ENCODE assay signal across 11 mouse cellular contexts in genomic region chr11:98973584-98973983, GRCm38 (mm10). TPM values are rescaled to one million over a fixed set of nuclear protein-coding genes. Genes with fewer than 3 reads are reported as not detected.
DNase-seq lines count a peak whose midpoint lies in the region; ATAC-seq lines count a peak whose summit lies in the region.
"Had no signal": no experiment of that assay in that cellular context is flagged by ENCODE, and none has a peak within 500 bp of the region (broad histone marks: within the 10 kb centered on the region; RNA-seq: fewer than 3 reads in every experiment).

No protein-coding gene starts in this region.

- H3K4me1 ChIP-seq in heart, embryonic 10.5 days: peaks cover 42% of the 10 kb centered on the region
- H3K4me1 ChIP-seq in limb, embryonic 15.5 days: peaks cover 43% of the 10 kb centered on the region
- peaks cover 30% of the 10 kb centered on the region for H3K4me1 ChIP-seq in midbrain, embryonic 16.5 days (ENCODE audit: control insufficient read depth, insufficient read depth, low read length)

- peaks cover 64% of the 10 kb centered on the region for H3K36me3 ChIP-seq in heart, embryonic 10.5 days
- peaks cover 57% of the 10 kb centered on the region for H3K36me3 ChIP-seq in limb, embryonic 15.5 days
- H3K36me3 ChIP-seq in midbrain, embryonic 16.5 days (ENCODE audit: control insufficient read depth, insufficient read depth, low read length): peaks cover 3% of the 10 kb centered on the region; the same call in 1 of the 2 replicates

- no peak overlapping the region for H3K4me3 ChIP-seq in heart, embryonic 10.5 days
- H3K4me3 ChIP-seq in limb, embryonic 15.5 days: no peak overlapping the region
- no peak overlapping the region for H3K4me3 ChIP-seq in midbrain, embryonic 16.5 days (ENCODE audit: low read depth, low read length)
- H3K4me3 ChIP-seq: erythroblast, embryonic 14.5 days; myocyte had no signal

- 88% methylated on average over 14 of the region's 14 CpGs for WGBS in heart, embryonic 10.5 days
- WGBS in limb, embryonic 15.5 days: 87% methylated on average over 14 of the region's 14 CpGs
- 81% methylated on average over 14 of the region's 14 CpGs for WGBS in midbrain, embryonic 16.5 days

- no peaks in the 10 kb centered on the region for H3K9me3 ChIP-seq in heart, embryonic 10.5 days
- no peaks in the 10 kb centered on the region for H3K9me3 ChIP-seq in limb, embryonic 15.5 days
- H3K9me3 ChIP-seq in midbrain, embryonic 16.5 days (replicated peaks; ENCODE audit: control insufficient read depth, low read length, poor library complexity, severe bottlenecking): no peaks in the 10 kb centered on the region

- 0 out of 2 replicates have a peak, but pooled peaks have one; percentile 9 for ATAC-seq in limb, embryonic 15.5 days (ENCODE audit: insufficient number of reproducible peaks, low FRiP score, low TSS enrichment, low read depth)
- ATAC-seq in midbrain, embryonic 16.5 days: no peak

- no peak overlapping the region for H3K4me2 ChIP-seq in limb, embryonic 15.5 days
- H3K4me2 ChIP-seq in midbrain, embryonic 16.5 days (ENCODE audit: low read length): no peak overlapping the region

- no peaks in the 10 kb centered on the region for H3K27me3 ChIP-seq in heart, embryonic 10.5 days (ENCODE audit: insufficient read depth, poor library complexity, severe bottlenecking)
- no peaks in the 10 kb centered on the region for H3K27me3 ChIP-seq in limb, embryonic 15.5 days
- H3K27me3 ChIP-seq in midbrain, embryonic 16.5 days (ENCODE audit: control insufficient read depth, insufficient read depth, low read depth, low read length): no peaks in the 10 kb centered on the region

- no peak overlapping the region for H3K9ac ChIP-seq in limb, embryonic 15.5 days
- no peak overlapping the region for H3K9ac ChIP-seq in midbrain, embryonic 16.5 days (ENCODE audit: low read depth, low read length)

- no peak for DNase-seq in heart, embryonic 10.5 days (ENCODE audit: low spot score)
- DNase-seq in heart, adult 9 months (ENCODE audit: low spot score in 2 of 2): no peak
- DNase-seq in lung, postnatal 4 days: peak; percentile 43 to 65
- DNase-seq in lung, postnatal 36 days: no peak
- DNase-seq in cerebellum, adult 8-10 months: peak; percentile 31
- DNase-seq: lung, postnatal 14 days; right cerebral cortex, adult 18-20 months had no signal

- peak overlapping the region; percentile 7; the same call in 1 of the 2 replicates for H3K27ac ChIP-seq in heart, embryonic 10.5 days
- no peak overlapping the region for H3K27ac ChIP-seq in limb, embryonic 15.5 days
- no peak overlapping the region for H3K27ac ChIP-seq in midbrain, embryonic 16.5 days (ENCODE audit: low read length)

RNA-seq across cellular contexts. Expression of gene Gjd3, which starts 9.2 kb away (rescaled TPM):
- 1.0 and 1.1 TPM in 2 replicates for polyA plus RNA-seq in heart, embryonic 10.5 days (2016; fragmentation: Nextera tagmentation; extraction: Ambion mirVana)
- polyA plus RNA-seq in limb, embryonic 15.5 days (2015; fragmentation: Nextera tagmentation; extraction: Ambion mirVana): 0.49 and 0.86 TPM in 2 replicates
- 1.0 and 1.9 TPM in 2 replicates for polyA plus RNA-seq in midbrain, embryonic 16.5 days (2015; fragmentation: Nextera tagmentation; extraction: Ambion mirVana)
- polyA plus RNA-seq: erythroblast, embryonic 14.5 days had no signal

RNA-seq across cellular contexts. Expression of gene Rara, which starts 46.0 kb away (rescaled TPM):
- polyA plus RNA-seq in heart, embryonic 10.5 days (2016; fragmentation: Nextera tagmentation; extraction: Ambion mirVana): 30.4 and 36.9 TPM in 2 replicates
- 43.9 and 51.7 TPM in 2 replicates for polyA plus RNA-seq in limb, embryonic 15.5 days (2015; fragmentation: Nextera tagmentation; extraction: Ambion mirVana)
- 9.5 and 9.6 TPM in 2 replicates for polyA plus RNA-seq in midbrain, embryonic 16.5 days (2015; fragmentation: Nextera tagmentation; extraction: Ambion mirVana)

RNA-seq across cellular contexts. Expression of gene Top2a, which starts 50.4 kb away (rescaled TPM):
- 207 and 238 TPM in 2 replicates for polyA plus RNA-seq in heart, embryonic 10.5 days (2016; fragmentation: Nextera tagmentation; extraction: Ambion mirVana)
- 162 and 178 TPM in 2 replicates for polyA plus RNA-seq in limb, embryonic 15.5 days (2015; fragmentation: Nextera tagmentation; extraction: Ambion mirVana)
- polyA plus RNA-seq in midbrain, embryonic 16.5 days (2015; fragmentation: Nextera tagmentation; extraction: Ambion mirVana): 20.4 and 29.1 TPM in 2 replicates

Comparison
In these comparisons a context has a peak if more than half of its experiments do, and no peak if none do; other contexts are left out.
1. DNase-seq: peak in lung, postnatal 4 days (2 of 2) and cerebellum, adult 8-10 months (single experiment); none in heart, embryonic 10.5 days (single experiment), heart, adult 9 months (0 of 2) and lung, postnatal 36 days (single experiment).